Mouse (Mus musculus) layer of hippocampus, adult 9-10 months (tissue): ENCODE measurements around the gene Dazap2.
"Not testable (repeated sequence)": the region's sequence is repeated elsewhere in the genome, so short reads cannot be mapped to it uniquely, and the experiment has no call there.

Experiments used
- DNase-seq: peaks from one replicate; pipeline ENCODE4 v3.0.0; 2022; ENCODE audit warnings: low spot score

Dazap2 gene

DNA sequence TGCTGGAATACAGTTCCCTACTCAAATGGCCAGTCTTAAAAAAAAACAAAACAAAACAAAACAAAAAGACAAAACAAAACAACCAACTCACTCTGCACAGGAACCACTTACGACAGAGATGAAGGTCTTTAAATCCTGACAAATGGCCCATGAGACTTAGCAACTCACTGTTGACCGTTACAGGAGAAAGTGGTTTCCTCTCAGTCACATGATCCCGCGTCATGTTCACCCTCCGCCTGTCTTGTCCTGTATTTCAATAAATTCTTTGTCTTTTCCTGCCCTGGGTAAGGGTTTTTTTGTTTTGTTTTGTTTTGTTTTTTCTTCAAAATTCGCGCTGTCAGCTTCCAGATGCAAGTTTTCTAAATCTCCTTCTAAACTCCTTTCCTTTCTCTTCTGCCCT is 3.2 kb upstream of the Dazap2 start:
- no peak for DNase-seq

GRCm38 (mm10) chr15:100612432-100612831 is 2.7 kb upstream of the Dazap2 start:
- DNase-seq = no peak

DNA sequence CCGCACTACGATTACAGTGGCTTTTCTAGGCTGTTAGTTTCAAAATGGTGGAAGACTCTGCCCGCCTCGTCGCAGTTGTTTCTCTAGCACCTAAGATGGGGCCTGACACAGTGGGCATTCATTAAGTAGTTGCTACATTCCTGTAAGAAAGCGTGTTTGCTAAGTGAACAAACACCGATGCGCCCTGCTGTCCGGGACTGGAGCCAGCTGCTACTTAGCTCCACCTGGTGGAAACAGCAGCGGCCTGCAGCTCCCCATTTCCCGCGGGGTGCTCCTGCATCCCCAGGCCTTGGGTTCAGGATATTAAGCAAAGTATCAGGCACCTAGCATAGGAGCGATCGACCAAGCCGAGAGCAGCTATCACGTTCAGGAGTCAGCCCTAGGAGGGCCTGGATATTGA is 1.6 kb upstream of the Dazap2 start:
- DNase-seq = no peak

- no peak for DNase-seq
Measured at GRCm38 (mm10) chr15:100614218-100614995, 742 bp upstream of the Dazap2 start.

DNA sequence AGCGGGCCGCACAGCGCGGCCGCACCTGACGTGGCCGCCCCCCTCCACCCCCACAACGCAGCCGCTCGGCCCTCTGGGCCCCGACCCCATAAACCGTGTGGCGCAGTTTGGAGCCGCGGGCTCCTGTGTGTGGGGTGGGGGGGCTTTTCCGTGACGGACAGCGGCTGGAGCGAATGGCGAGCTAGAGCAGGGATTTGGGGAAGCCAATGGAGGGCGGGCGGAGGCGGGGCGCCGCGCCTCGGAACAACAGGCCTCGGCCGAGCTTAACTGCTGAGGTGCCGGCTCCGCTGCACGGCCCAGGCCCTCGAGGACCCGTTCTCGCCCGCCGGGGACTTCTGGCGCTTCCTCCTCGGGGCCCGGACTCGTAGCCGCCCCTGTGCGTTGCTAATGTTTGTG is 674 bp downstream of the Dazap2 start:
- DNase-seq = no peak

DNA sequence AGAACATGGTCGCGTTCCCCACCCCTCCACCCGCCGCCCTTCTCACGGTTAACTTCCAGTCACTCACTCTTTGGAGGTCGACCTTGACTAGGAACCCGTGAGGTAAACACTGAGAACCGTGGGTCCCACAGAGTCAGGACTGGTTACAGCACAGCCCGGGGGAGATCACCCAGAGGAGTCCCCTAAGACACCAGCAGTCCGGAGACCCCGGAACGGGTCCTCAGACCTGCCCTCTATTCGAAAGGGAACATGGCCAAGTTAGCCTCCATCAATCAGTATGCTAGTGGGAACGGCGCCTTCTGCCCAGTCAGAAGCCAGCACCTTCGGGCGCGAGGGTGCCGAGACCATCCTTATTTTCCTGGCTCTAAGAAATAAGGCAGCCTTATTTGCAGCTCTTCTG is 1.1 kb downstream of the Dazap2 start:
- DNase-seq = no peak

GRCm38 (mm10) chr15:100619200-100619599 is 4.1 kb downstream of the Dazap2 start:
- no peak for DNase-seq

- not testable (repeated sequence) for DNase-seq
Measured at GRCm38 (mm10) chr15:100621671-100622070, 6.5 kb downstream of the Dazap2 start.

GRCm38 (mm10) chr15:100622164-100622563 is 7.0 kb downstream of the Dazap2 start:
- no peak for DNase-seq

GRCm38 (mm10) chr15:100623754-100624153 is 8.6 kb downstream of the Dazap2 start:
- DNase-seq = no peak

DNA sequence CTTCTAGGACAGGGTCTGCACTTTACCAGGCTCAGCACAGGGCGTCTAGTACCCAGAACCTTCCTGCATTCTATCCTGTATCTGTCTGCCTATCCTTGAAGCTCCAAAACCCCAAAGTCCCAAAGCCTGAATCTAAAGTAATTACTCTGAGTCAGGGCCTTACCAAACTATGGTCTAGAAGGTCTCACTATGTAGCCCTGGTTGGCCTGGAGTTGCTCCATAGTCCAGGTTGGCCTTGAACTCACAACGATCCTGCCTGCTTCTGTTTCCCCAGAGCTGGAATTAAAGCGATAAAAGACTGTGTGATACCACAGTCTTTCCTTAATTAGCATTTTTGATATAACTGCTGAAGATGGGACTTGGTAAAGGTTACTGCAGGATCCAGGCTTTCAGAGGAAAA is 9.3 kb downstream of the Dazap2 start:
- no peak for DNase-seq

GRCm38 (mm10) chr15:100627287-100627686 is 12.1 kb downstream of the Dazap2 start:
- DNase-seq = no peak

- no peak for DNase-seq
Measured at GRCm38 (mm10) chr15:100627774-100628370, 12.7 kb downstream of the Dazap2 start.

- no peak for DNase-seq
Measured at GRCm38 (mm10) chr15:100628797-100629196, 13.6 kb downstream of the Dazap2 start.

DNA sequence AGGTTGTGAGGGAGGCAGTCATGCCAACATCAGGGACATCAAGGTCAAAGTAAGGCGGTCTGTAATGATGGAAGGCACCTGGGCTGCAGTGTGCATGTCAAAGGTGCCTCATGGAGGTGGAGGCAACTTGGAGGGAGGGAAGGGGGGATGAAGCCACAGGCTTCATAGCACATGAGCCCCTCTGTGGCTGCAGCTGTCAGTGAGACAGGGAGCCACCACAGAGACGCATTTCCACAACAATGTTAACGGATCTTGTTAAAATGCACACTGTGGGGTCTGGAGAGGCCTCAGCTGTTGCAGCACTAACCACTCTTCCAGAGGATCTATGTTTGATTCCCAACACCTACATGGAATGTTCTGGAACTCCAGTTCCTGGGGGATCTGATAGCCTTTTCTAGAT is 15.0 kb downstream of the Dazap2 start:
- no peak for DNase-seq

- DNase-seq = no peak
Measured at GRCm38 (mm10) chr15:100631454-100632170, 16.5 kb downstream of the Dazap2 start.

- DNase-seq = no peak
Measured at GRCm38 (mm10) chr15:100632323-100632722, 17.2 kb downstream of the Dazap2 start.

DNA sequence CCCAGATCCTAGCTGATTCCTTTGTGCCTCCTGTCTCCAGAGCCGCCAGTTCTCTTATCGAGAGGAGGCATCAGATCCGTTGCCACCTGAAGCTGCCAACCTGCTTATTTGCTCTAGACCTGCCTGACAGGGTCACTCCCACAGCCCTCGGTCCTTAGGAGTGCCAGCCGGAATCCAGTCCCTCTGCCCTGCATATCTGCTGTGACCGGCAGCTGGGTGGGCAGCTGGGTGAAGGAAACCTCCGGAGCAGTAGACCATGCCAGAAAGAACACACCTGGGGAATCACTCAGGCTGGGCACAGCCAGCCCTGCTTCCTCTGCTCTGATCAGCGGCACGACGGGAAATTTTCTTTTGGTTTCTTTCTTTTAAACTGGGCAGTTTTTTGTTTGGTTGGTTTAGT is 18.2 kb downstream of the Dazap2 start:
- DNase-seq = no peak

DNA sequence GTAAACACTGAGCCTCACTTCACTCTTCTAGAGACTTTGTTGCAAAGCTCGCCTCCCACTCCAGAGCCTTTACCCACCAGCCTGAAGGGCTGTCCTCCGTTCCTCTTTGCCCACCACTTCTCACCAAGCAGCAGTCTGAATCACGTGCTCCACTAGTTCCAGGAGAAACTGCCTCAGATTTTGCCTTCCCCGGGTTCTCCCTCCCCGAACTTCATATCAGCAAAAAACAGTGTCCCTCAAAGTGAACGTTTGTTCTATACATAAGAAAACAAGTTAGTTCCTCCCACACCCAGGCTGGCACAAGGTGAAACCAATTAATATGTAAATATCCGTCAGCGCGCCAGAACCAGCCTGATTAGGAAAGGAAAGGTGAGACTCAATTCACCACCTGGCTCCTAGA is 20.1 kb downstream of the Dazap2 start:
- no peak for DNase-seq

- DNase-seq = no peak
Measured at GRCm38 (mm10) chr15:100635851-100636645, 20.9 kb downstream of the Dazap2 start.

DNA sequence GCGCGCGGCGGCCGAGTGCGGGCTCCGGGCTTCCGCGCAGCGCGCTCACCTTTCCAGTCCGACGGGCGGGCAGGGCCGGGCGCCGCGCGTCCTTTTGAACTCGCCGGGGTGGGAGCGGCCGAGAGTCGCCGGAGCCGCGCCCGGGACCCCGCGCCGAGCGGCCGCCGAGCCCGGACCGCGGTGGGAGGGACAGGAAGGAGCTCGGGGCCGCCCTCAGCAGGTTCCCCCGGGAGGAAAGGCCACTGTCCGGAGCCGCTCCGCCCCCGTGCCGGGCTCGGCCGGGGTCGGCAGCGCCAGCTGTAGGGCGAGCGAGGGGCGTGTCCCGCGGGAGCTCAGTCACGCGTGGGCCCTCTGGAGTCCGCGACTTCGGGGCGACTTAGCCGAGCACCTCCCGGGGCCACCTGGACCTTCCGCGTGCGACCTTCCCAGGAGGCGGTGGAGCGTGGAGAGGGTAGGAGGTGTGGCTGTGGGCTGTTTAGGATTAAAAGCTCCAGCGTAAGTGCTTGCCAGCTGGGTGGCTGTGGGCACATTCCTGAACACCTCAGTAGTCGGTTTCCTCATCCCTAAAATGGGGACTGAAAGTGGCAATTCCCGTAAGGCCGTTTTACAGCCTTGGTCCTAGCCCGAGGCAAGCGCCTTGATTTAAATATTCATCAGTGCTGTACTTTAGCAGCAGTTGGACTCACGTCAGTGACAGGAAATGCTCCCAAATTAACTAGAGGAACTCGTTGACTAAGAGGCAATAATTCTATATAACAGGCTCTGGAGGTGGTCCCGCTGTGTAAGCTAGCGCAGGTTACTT is 21.8 kb downstream of the Dazap2 start, which contains the start of gene Smagp:
TSS of gene Smagp (minus strand) at position 241 of the 802 bp plus-strand sequence.
- no peak for DNase-seq
